Mouse (Mus musculus): ENCODE results near the gene Syt14.

Syt14 gene

GRCm38 (mm10) chr1:193035371-193036238 is at the start of gene Syt14:
Syt14 (minus strand) TSS chr1:193035775.
- peak; percentile 47 for DNase-seq (ENCODE audit: low spot score)

GRCm38 (mm10) chr1:193084016-193084415 is 48.4 kb upstream of the Syt14 start:
- no peak for DNase-seq (ENCODE audit: low spot score)

- DNase-seq (ENCODE audit: low spot score), result no peak
Measured at GRCm38 (mm10) chr1:193083051-193083450, 47.5 kb upstream of the Syt14 start.

- no peak for DNase-seq (ENCODE audit: low spot score)
Measured at GRCm38 (mm10) chr1:193082311-193082921, 46.8 kb upstream of the Syt14 start.

- DNase-seq (ENCODE audit: low spot score), result no peak
Measured at GRCm38 (mm10) chr1:193062618-193063017, 27.0 kb upstream of the Syt14 start.

- no peak for DNase-seq (ENCODE audit: low spot score)
Measured at GRCm38 (mm10) chr1:193060167-193060566, 24.6 kb upstream of the Syt14 start.

GRCm38 (mm10) chr1:193059596-193059995 is 24.0 kb upstream of the Syt14 start:
- no peak for DNase-seq (ENCODE audit: low spot score)

GRCm38 (mm10) chr1:193054401-193054800 is 18.8 kb upstream of the Syt14 start:
- no peak for DNase-seq (ENCODE audit: low spot score)

GRCm38 (mm10) chr1:193053065-193053464 is 17.5 kb upstream of the Syt14 start:
- DNase-seq (ENCODE audit: low spot score), result no peak

- DNase-seq (ENCODE audit: low spot score), result no peak
Measured at GRCm38 (mm10) chr1:193047616-193048015, 12.0 kb upstream of the Syt14 start.

GRCm38 (mm10) chr1:193042760-193043295 is 7.3 kb upstream of the Syt14 start:
- DNase-seq (ENCODE audit: low spot score), result no peak

GRCm38 (mm10) chr1:193034951-193035370 is 614 bp downstream of the Syt14 start:
- no peak for DNase-seq (ENCODE audit: low spot score)

GRCm38 (mm10) chr1:193024311-193024710 is 11.3 kb downstream of the Syt14 start:
- no peak for DNase-seq (ENCODE audit: low spot score)

GRCm38 (mm10) chr1:193012351-193012750 is 23.2 kb downstream of the Syt14 start:
- DNase-seq (ENCODE audit: low spot score), result no peak

- no peak for DNase-seq (ENCODE audit: low spot score)
Measured at GRCm38 (mm10) chr1:193011000-193011769, 24.4 kb downstream of the Syt14 start.

GRCm38 (mm10) chr1:193004581-193004980 is 31.0 kb downstream of the Syt14 start:
- DNase-seq (ENCODE audit: low spot score), result no peak

GRCm38 (mm10) chr1:193003953-193004352 is 31.6 kb downstream of the Syt14 start:
- no peak for DNase-seq (ENCODE audit: low spot score)

- no peak for DNase-seq (ENCODE audit: low spot score)
Measured at GRCm38 (mm10) chr1:193002307-193002706, 33.3 kb downstream of the Syt14 start.

- no peak for DNase-seq (ENCODE audit: low spot score)
Measured at GRCm38 (mm10) chr1:193001587-193001986, 34.0 kb downstream of the Syt14 start.

GRCm38 (mm10) chr1:193000908-193001307 is 34.7 kb downstream of the Syt14 start:
- DNase-seq (ENCODE audit: low spot score), result no peak

GRCm38 (mm10) chr1:192994179-192994873 is 41.2 kb downstream of the Syt14 start:
- DNase-seq (ENCODE audit: low spot score), result no peak

- DNase-seq (ENCODE audit: low spot score), result no peak
Measured at GRCm38 (mm10) chr1:192993491-192993890, 42.1 kb downstream of the Syt14 start.
